Mouse (Mus musculus): ENCODE measurements around the gene Hs3st6. TPM values are rescaled to one million over a fixed set of nuclear protein-coding genes. Genes with fewer than 3 reads are reported as not detected.
"Not testable (repeated sequence)": the region's sequence is repeated elsewhere in the genome, so short reads cannot be mapped to it uniquely, and the experiment has no call there.

Hs3st6 gene
- polyA plus RNA-seq (2015; fragmentation: Nextera tagmentation; extraction: Ambion mirVana), result 0.33 and 0.37 TPM in 2 replicates

GRCm38 (mm10) chr17:24752415-24753394 is at the start of gene Hs3st6:
Gene Hs3st6 (plus strand): TSS chr17:24752988.
- peak; percentile 83 for ATAC-seq (replicated peaks; ENCODE audit: insufficient number of reproducible peaks, insufficient read depth, low FRiP score, low read depth)
- Histone ChIP-seq H3K4me3 (peak within 1 kb of the TSS; percentile 61), H3K36me3 (no peaks in the 10 kb centered on the region), H3K27me3 (peaks cover 61% of the 10 kb centered on the region), H3K27ac (no peak within 1 kb of the TSS), H3K4me1 (replicated peaks) (peaks cover 20% of the 10 kb centered on the region), H3K9ac (peak within 1 kb of the TSS; percentile 47), H3K9me3 (replicated peaks) (no peaks in the 10 kb centered on the region), H3K4me2 (peak within 1 kb of the TSS; percentile 98)
- 2% methylated on average over 45 of the region's 82 CpGs for WGBS

GRCm38 (mm10) chr17:24705821-24706220 is 47.0 kb upstream of the Hs3st6 start:
- ATAC-seq (replicated peaks; ENCODE audit: insufficient number of reproducible peaks, insufficient read depth, low FRiP score, low read depth), result no peak
- no peaks in the 10 kb centered on the region for H3K9me3 ChIP-seq (replicated peaks)
- H3K4me2 ChIP-seq, result no peak overlapping the region
- H3K4me1 ChIP-seq (replicated peaks), result peaks cover 18% of the 10 kb centered on the region
- H3K4me3 ChIP-seq, result no peak overlapping the region
- H3K36me3 ChIP-seq, result peaks cover 35% of the 10 kb centered on the region
- no peak overlapping the region for H3K27ac ChIP-seq
- WGBS, result 93% methylated on average over 3 of the region's 3 CpGs
- no peaks in the 10 kb centered on the region for H3K27me3 ChIP-seq
- H3K9ac ChIP-seq, result no peak overlapping the region

GRCm38 (mm10) chr17:24706982-24707800 is 45.6 kb upstream of the Hs3st6 start, which contains the start of gene Tbl3:
Gene Tbl3 (minus strand): TSS chr17:24707660.
- Histone ChIP-seq H3K4me2 (peak within 1 kb of the TSS; percentile 84), H3K27ac (peak within 1 kb of the TSS; percentile 91), H3K9ac (peak within 1 kb of the TSS; percentile 77), H3K9me3 (replicated peaks) (no peaks in the 10 kb centered on the region), H3K36me3 (peaks cover 22% of the 10 kb centered on the region), H3K27me3 (no peaks in the 10 kb centered on the region), H3K4me1 (replicated peaks) (peaks cover 18% of the 10 kb centered on the region), H3K4me3 (peak within 1 kb of the TSS; percentile 81)
- ATAC-seq (replicated peaks; ENCODE audit: insufficient number of reproducible peaks, insufficient read depth, low FRiP score, low read depth), result peak; percentile 81
- 3% methylated on average over 32 of the region's 32 CpGs for WGBS

GRCm38 (mm10) chr17:24707801-24708425 is 44.9 kb upstream of the Hs3st6 start:
- H3K27ac ChIP-seq, result peak overlapping the region; percentile 91
- H3K36me3 ChIP-seq, result peaks cover 15% of the 10 kb centered on the region
- H3K9ac ChIP-seq, result peak overlapping the region; percentile 77
- peak overlapping the region; percentile 84 for H3K4me2 ChIP-seq
- no peaks in the 10 kb centered on the region for H3K27me3 ChIP-seq
- ATAC-seq (replicated peaks; ENCODE audit: insufficient number of reproducible peaks, insufficient read depth, low FRiP score, low read depth), result no peak
- 3% methylated on average over 24 of the region's 24 CpGs for WGBS
- peak overlapping the region; percentile 81 for H3K4me3 ChIP-seq
- H3K9me3 ChIP-seq (replicated peaks), result no peaks in the 10 kb centered on the region
- peaks cover 18% of the 10 kb centered on the region for H3K4me1 ChIP-seq (replicated peaks)

DNA sequence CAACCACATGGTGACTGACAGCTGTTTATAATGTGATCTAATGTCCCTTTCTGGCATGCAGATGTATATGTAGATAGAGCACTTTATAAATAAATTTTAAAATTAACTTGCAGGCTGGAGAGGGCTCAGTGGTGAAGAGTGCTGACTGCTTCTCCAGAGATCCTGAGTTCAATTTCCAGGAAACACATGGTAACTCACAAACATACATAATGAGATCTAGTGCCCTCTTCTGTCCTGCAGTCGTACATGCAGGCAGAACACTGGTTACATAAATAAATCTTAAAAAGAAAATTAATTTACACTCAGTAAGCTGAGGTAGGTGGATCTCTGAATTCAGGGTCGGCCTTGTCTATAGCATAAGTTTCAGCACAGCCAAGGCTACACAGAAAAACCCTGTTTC is 44.1 kb upstream of the Hs3st6 start:
- H3K4me2 ChIP-seq, result peak overlapping the region; percentile 84
- WGBS, result 32% methylated on average over 2 of the region's 2 CpGs
- no peak for ATAC-seq (replicated peaks; ENCODE audit: insufficient number of reproducible peaks, insufficient read depth, low FRiP score, low read depth)
- no peak overlapping the region for H3K9ac ChIP-seq
- peak overlapping the region; percentile 81; the same call in 1 of the 2 replicates for H3K4me3 ChIP-seq
- H3K4me1 ChIP-seq (replicated peaks), result peaks cover 18% of the 10 kb centered on the region
- no peaks in the 10 kb centered on the region for H3K9me3 ChIP-seq (replicated peaks)
- no peaks in the 10 kb centered on the region for H3K27me3 ChIP-seq
- H3K27ac ChIP-seq, result no peak overlapping the region
- peaks cover 11% of the 10 kb centered on the region for H3K36me3 ChIP-seq

- Histone ChIP-seq H3K27me3 (no peaks in the 10 kb centered on the region), H3K9ac (no peak overlapping the region), H3K4me1 (replicated peaks) (peaks cover 6% of the 10 kb centered on the region), H3K4me3 (no peak overlapping the region), H3K27ac (no peak overlapping the region), H3K9me3 (replicated peaks) (no peaks in the 10 kb centered on the region), H3K4me2 (no peak overlapping the region), H3K36me3 (0 out of 2 replicates have a peak, but pooled peaks cover 3% of the 10 kb centered on the region)
- WGBS, result 83% methylated on average over 6 of the region's 6 CpGs
- ATAC-seq (replicated peaks; ENCODE audit: insufficient number of reproducible peaks, insufficient read depth, low FRiP score, low read depth), result no peak
Observed at GRCm38 (mm10) chr17:24715556-24715955, 37.2 kb upstream of the Hs3st6 start.

DNA sequence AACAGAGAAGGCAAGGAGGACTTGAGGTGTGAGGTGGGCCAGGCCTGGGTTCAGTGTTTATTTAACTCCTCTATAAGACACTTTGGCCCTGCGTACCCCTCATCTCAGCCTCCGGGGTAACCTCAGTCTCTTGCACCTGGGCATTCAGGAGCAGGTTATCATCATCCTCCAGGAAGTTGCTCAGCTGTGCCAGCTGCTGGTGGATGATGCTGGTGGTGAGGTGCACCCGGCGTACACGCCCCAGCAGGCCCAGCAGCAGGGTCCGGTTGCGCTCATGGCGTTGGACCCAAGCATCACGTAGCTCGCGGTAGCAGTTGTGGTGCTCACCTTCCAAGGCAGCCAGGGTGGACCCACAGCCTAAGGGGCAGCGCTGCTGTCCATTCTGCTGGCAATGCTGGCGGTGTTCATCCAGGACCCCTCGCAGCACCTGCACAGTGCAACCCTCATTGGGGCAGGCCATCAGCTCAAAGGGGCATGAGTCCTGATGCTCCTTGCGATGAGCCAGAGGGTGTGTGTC is 36.6 kb upstream of the Hs3st6 start:
- ATAC-seq (replicated peaks; ENCODE audit: insufficient number of reproducible peaks, insufficient read depth, low FRiP score, low read depth), result no peak
- Histone ChIP-seq H3K4me1 (replicated peaks) (peaks cover 8% of the 10 kb centered on the region), H3K27ac (no peak overlapping the region), H3K36me3 (peaks cover 5% of the 10 kb centered on the region; the same call in 1 of the 2 replicates), H3K9me3 (replicated peaks) (no peaks in the 10 kb centered on the region), H3K27me3 (no peaks in the 10 kb centered on the region), H3K9ac (no peak overlapping the region), H3K4me3 (no peak overlapping the region), H3K4me2 (no peak overlapping the region)
- 92% methylated on average over 15 of the region's 15 CpGs for WGBS

GRCm38 (mm10) chr17:24717943-24718342 is 34.8 kb upstream of the Hs3st6 start, which contains the start of the genes Rnf151 and Rps2:
Gene Rnf151 (minus strand): TSS chr17:24718063.
Gene Rps2 (plus strand): TSS chr17:24718116.
- 77% methylated on average over 4 of the region's 4 CpGs for WGBS
- no peak within 1 kb of the TSS for H3K27ac ChIP-seq
- no peaks in the 10 kb centered on the region for H3K9me3 ChIP-seq (replicated peaks)
- no peak within 1 kb of the TSS for H3K9ac ChIP-seq
- H3K4me2 ChIP-seq, result peak within 1 kb of the TSS; percentile 64
- H3K36me3 ChIP-seq, result peaks cover 19% of the 10 kb centered on the region
- ATAC-seq (replicated peaks; ENCODE audit: insufficient number of reproducible peaks, insufficient read depth, low FRiP score, low read depth), result no peak
- H3K4me3 ChIP-seq, result peak within 1 kb of the TSS; percentile 89
- no peaks in the 10 kb centered on the region for H3K27me3 ChIP-seq
- H3K4me1 ChIP-seq (replicated peaks), result peaks cover 25% of the 10 kb centered on the region

DNA sequence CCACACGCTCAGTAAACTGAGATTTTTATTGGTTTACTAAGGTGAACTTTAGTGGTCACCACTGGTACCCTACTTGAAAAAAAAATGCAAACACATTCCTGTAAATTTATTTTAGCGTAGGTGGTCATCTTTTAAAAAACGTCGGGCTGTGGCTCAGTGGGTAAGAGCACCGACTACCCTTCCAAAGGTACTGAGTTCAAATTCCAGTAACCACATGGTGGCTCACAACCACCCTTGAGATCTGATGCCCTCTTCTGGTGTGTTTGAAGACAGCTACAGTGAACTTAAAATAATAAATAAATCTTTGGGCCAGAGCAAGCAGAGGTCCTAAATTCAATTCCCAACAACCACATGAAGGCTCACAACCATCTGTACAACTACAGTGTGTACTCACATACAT is 33.9 kb upstream of the Hs3st6 start:
- WGBS, result 56% methylated on average over 5 of the region's 5 CpGs
- Histone ChIP-seq H3K36me3 (peaks cover 19% of the 10 kb centered on the region), H3K9ac (peak overlapping the region; percentile 92), H3K4me3 (peak overlapping the region; percentile 89), H3K4me1 (replicated peaks) (peaks cover 30% of the 10 kb centered on the region), H3K27ac (peak overlapping the region; percentile 90; the same call in 1 of the 2 replicates), H3K4me2 (peak overlapping the region; percentile 64)
- H3K9me3 ChIP-seq (replicated peaks); H3K27me3 ChIP-seq; ATAC-seq (replicated peaks; ENCODE audit: insufficient number of reproducible peaks, insufficient read depth, low FRiP score, low read depth): not testable (repeated sequence)

DNA sequence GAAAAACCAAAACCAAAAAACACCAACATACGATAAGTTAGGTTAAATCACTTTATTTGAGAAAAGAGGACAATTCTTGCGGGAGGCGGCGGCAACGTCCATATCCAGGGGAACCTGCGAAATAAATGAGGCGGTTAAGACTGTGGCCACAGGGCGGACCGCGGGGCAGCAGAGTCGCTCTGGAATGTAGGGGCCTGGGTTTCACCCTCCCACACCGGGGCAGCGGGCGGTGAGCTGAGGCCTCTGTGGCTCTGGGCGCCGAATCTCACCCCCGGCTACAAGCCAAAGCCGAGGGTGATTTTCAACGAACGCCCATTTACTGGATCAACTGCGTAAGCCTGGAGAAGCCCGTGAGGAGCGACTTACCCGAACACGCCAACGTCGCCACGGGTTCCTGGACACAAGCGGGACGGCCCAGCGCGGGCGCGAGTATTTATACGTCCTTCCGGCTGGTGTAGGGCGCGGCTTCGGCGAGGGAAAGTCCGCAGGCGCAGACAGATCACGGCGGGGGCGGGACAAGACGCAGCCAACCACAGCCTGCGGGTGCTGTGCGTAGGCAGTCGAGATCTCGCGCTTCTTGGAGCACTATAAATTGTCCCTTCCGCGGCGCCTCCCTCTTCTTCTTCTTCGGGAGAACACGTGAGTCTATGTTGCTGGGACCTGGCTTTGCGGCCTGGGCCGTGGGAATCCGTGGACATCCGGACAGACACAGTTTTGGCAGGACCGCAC is 33.1 kb upstream of the Hs3st6 start:
- peak overlapping the region; percentile 70 for H3K4me2 ChIP-seq
- H3K27me3 ChIP-seq, result no peaks in the 10 kb centered on the region
- H3K4me1 ChIP-seq (replicated peaks), result peaks cover 33% of the 10 kb centered on the region
- peak; percentile 98 for ATAC-seq (replicated peaks; ENCODE audit: insufficient number of reproducible peaks, insufficient read depth, low FRiP score, low read depth)
- peak overlapping the region; percentile 90 for H3K27ac ChIP-seq
- H3K9ac ChIP-seq, result peak overlapping the region; percentile 92
- H3K4me3 ChIP-seq, result peak overlapping the region; percentile 89
- peaks cover 19% of the 10 kb centered on the region for H3K36me3 ChIP-seq
- H3K9me3 ChIP-seq (replicated peaks), result no peaks in the 10 kb centered on the region
- under 1% methylated on average over 61 of the region's 61 CpGs for WGBS
